Mouse (Mus musculus): ENCODE measurements around the gene Ifrd1. TPM values are rescaled to one million over a fixed set of nuclear protein-coding genes. Genes with fewer than 3 reads are reported as not detected.
"Not testable (repeated sequence)": the region's sequence is repeated elsewhere in the genome, so short reads cannot be mapped to it uniquely, and the experiment has no call there.

Gene Ifrd1
- polyA plus RNA-seq, 1 experiment: 50.8 TPM

DNA sequence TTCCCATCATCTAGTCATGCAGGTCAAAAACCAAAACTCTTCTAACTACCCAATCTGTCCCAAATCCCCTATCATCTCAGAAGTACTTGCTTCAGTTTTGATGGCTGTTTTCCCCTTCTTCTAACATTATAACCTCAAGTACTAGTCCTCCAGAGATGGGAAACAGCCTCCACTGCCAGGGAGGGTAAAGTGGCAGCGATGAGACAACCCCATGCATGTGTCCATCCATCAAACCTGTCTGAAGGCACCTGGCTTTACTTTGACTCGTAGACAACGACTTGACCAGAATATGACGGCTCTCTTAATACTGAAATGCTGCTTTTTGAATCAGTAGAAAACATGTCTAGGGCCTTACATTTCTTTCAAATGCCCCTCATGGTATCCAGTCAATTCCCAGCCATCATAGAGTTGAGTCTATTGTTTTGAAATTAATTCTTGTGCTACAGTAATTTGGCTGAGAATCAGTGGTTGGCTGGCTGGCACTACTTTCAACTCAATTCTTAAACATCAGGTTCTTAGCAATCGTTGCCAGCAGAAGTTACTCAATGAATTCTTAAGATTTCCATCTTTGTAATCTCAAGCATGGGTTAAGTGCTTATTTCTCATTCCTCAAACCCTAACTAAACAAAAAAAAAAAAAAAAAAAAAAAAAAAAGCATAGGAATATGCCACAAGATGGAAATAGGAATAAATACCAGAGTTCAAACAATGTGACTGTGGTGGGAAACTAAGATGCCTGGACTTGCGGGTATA lies 47.6 kb downstream of the Ifrd1 start:
- no peak for DNase-seq (ENCODE audit: extremely low spot score in 1 of 2, low spot score in 1 of 2)

DNA sequence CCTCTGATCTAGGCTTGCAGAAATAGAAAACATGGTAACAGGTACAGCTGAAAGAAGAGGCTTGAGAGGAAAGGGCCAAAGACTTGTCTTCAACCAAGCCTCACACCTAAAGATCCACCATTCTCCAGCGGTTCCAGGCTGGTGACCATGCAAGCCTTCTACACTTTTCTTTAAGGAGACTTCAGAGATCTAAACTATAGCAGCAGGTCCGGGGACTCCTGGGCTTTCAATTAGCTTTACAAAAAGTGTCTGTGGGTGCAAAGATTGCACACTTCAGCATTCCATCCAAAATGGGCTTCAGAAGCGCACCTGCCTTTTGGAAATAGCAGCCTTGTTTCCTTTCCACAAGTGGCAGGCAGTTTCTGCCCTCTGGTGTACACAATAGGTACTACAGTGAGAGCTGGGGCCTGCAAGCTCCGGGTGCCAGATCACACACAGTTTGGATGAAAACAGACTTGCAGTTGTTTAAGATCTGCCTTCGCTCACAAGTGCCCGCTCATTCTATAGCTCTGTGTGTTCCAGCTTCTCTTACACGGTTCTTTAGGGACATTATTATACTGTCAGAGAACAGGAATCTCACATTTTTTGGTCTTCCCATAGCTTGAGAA lies 48.4 kb downstream of the Ifrd1 start:
- peak; percentile 61 to 90 for DNase-seq (ENCODE audit: extremely low spot score in 1 of 2, low spot score in 1 of 2)

DNA sequence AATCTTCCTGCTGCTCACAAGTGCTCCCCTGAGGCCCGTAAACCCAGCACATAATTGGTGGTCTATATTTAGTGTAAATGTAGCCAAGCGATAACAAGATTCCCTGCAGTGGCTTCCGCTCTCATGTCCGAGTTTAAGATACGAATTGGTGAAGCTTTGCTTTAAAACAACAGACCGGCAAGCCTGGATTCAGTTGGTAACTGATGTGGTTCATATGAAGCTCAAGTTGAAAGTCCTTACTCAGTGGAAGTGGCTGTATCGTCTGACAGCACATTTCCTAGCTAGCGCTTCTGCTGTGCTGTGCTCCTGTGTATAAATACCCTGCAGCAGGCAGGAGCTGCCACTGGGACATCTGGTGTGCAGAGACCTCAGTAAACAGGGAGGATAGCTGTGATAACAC lies 49.0 kb downstream of the Ifrd1 start, which contains the start of gene Lsmem1:
Lsmem1 (minus strand) TSS at position 189 of the 400 bp plus-strand sequence.
- peak in 1 of 2 experiments; percentile 44 for DNase-seq (ENCODE audit: extremely low spot score in 1 of 2, low spot score in 1 of 2)

DNA sequence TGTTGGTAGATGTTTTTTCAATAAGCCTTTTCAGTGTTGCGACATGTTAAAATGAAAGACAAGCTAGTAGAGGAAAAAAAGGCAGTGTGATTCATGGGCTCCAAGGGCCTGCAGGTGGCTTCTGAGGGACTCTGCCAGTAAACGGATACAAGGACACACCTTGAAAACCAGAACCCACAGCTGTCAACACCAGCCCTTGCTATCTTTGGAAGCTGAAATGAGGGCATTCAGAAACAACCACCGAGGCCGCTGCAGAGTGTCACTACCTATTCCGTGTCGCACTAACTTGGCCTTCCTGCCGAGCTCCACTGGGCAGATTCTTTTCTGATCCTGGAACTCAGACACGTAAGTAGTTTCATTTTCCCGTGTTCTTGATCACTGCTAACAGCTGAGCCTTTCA lies 49.9 kb downstream of the Ifrd1 start:
- DNase-seq (ENCODE audit: extremely low spot score in 1 of 2, low spot score in 1 of 2): no peak

DNA sequence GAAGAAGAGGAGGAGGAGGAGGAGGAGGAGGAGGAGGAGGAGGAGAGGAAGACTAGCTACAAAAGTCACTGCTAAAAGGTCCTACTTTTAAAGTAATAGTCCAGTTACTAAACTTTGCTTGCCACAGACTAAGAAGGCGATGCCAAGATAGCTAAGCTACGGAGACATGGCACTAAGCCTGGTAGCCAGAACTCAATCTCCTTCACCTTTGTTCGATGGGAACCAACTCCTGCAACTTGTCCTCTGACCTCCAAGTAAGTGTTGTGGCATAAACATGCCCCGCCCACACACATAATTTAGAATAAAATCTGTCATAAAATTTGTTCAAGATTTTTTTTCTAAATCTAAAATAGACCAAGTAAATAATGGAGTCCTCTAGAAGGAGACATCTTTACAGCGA lies 50.3 kb downstream of the Ifrd1 start:
- DNase-seq (ENCODE audit: extremely low spot score in 1 of 2, low spot score in 1 of 2): no peak

DNA sequence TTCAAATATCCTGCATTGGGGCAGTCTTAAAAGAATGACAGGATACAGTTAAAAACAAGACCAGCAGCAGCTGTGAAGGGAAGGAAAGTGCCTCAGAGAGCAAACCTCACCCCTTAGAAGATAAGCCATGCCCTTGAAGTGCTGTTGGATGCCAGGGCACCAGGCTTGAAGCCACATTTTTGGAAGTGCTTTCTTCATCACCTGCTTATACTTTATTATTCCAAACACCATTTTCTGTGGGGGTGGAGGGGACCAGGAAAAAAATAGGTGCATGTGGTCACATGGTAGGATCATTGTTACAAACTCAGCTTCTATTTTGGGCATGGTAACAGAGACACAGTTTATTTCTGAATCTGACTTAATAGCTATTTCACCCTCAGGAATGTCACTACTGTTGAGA lies 50.8 kb downstream of the Ifrd1 start:
- no peak for DNase-seq (ENCODE audit: extremely low spot score in 1 of 2, low spot score in 1 of 2)

DNA sequence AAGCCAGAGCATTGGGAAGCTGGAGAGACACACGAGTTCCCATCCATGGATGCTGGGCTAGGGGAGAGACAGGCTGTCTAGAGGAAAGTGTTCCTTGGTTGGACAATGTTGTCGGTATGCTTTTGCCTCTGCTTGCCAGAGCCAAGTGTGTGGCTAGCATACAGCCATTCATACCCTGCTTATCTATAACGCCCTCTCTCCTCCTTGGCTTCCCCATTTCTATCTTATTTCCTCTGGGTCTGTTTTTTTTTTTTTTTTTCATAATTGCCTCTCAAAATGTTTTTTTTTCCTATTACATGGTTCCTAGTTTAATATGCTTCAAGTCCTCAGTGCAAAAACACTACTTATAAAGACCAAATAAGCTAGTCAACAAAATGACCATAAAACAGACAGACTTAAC lies 62.8 kb downstream of the Ifrd1 start:
- no peak for DNase-seq (ENCODE audit: extremely low spot score in 1 of 2, low spot score in 1 of 2)

DNA sequence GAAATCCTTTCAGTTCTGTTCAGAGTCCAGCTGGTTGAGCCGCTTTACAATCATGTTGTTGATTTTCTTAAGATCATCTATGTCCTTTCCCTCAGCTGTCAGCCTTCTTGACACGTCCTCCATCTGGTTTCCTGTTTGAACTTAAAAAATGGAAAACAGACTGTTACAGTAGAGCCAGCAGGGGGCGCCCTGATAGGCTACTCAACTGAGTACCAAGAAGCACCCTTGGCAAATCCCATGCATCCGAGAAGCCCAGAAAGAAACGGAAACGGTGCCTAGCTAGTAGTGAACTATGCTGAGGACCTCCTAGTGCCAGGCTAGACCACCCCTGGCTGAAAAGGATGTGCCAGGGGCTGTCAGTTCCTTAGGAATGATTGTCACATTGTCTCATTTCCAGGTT lies 71.2 kb downstream of the Ifrd1 start:
- no peak for DNase-seq (ENCODE audit: extremely low spot score in 1 of 2, low spot score in 1 of 2)

DNA sequence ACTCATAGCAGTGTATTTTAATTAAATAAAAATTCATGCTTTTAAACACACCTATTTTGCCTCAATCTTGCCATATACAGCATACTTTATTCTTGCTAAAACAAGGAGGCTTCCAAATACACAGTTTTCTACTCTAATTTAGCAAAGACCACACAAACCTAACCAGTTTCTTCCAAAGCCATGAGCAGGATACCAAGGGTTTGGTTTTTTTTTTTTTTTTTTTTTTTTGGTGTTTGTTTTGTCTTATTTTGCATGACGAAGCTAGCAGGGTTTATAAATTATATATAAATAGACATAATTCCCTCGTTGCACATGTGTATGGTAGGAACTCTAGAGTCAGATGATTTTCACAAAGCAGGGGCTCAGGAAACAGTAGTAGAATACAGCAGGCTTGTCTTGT lies 72.1 kb downstream of the Ifrd1 start:
- no peak for DNase-seq (ENCODE audit: extremely low spot score in 1 of 2, low spot score in 1 of 2)

DNA sequence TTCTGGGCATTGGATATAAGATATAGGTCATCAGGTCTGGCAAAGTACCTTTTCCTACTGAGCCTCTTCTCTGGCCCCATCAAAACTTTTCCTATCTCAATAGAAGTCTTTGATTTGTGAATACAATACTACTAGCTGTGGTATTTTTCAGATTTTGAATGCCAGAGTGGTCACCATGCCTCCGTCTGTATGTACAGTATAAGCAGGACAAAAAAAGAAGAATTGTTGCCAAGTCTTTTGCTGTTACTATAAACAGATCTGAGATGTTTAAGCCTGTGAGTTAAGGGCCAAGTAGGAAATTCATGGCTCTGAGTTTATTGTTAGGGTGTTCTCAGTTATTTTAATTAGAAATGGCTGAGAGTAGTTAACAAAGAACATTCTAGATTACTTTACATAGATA lies 73.1 kb downstream of the Ifrd1 start:
- not testable (repeated sequence) for DNase-seq (ENCODE audit: extremely low spot score in 1 of 2, low spot score in 1 of 2)

DNA sequence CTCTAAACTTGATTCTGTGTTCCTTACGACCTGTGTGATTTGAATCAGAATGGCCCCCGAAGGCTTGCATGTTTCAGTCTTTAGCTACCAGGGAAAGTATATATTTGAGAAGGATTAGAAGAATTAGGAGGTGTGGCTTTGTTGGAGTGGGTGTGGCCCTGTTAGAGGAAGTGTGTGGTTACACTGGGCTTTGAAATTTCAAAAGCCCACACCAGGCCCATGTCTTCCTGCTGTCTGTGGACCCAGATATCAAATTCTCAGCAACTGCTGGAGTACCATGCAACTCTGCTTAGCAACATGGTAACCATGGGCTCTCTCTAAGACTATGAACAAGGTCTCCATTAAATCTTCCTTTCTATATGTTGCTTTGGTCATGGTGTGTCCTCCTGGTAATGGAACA lies 76.7 kb downstream of the Ifrd1 start:
- DNase-seq (ENCODE audit: extremely low spot score in 1 of 2, low spot score in 1 of 2): no peak

DNA sequence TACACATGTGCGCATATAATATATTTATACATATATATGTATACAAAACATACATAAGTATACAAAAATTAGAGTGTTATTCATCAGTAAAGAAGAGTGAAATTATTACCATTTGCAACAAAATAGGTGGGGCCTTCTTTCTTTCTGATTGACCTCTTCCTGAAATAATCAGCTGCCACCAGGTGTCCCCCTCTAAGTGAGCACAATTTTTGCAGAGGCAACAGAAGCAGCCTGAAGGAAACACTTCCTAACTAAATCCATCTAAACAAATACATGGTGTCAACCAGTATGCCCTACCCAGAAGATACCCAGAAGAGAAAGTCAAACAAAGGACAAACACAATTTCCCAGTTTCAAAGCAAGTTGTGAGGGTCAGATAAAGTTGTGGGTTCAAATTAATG lies 78.6 kb downstream of the Ifrd1 start:
- DNase-seq (ENCODE audit: extremely low spot score in 1 of 2, low spot score in 1 of 2): no peak

DNA sequence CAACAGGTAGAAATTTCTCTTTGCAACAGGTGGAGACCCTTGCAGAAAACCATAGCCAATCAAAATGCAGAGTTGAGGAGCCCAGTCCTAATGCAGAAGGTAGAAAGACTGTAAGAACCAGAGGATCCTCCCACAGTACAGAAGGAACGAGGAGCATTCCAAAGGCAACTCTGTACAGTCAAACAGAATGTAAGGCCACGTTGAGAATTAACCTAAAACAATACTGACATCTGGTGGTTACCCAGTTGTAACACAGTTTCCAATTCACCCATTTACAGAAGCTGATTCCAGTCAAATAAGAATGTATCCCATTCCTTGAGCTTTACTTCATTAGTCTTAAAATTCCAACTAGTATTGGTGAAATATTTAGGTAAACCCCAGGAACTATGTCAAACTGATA lies 83.7 kb downstream of the Ifrd1 start:
- DNase-seq (ENCODE audit: extremely low spot score in 1 of 2, low spot score in 1 of 2): peak in 1 of 2 experiments; percentile 67

DNA sequence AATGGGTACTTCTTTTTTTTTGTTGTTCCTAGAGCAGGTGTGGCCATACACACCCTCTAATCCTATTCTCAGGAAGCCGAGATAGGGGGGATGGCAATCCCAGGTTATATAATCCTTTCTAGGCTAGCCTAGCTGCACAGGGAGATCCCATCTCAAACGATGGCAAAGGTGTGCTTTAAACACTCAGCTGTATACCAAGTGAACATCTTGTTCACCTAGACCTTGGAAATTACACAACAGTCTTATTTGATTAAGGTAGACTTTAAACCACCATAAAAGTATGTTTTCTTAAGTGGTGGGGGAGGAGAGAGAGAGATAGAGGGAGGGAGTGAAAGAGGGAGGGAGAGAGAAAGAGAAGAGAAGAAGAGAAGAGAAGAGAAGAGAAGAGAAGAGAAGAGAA lies 87.5 kb downstream of the Ifrd1 start:
- no peak for DNase-seq (ENCODE audit: extremely low spot score in 1 of 2, low spot score in 1 of 2)

DNA sequence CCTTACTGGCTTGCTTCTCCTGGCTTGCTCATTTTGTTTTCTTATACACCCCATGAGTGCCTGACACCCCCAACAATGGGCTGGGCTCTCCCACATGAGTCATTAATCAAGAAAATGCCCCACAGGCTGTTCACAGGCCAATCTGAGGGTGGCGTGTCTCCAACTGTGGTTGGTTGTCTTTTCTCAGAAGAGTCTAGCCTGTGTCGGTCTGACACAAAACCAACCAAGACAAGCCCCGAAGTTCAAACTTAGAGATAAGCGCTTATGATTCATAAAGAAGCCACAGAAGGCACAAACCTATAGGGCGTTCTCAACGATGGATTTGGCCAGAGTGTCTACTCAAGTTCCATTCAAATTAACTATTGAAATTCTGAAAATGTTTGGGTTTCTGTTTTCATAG lies 94.1 kb downstream of the Ifrd1 start:
- no peak for DNase-seq (ENCODE audit: extremely low spot score in 1 of 2, low spot score in 1 of 2)

DNA sequence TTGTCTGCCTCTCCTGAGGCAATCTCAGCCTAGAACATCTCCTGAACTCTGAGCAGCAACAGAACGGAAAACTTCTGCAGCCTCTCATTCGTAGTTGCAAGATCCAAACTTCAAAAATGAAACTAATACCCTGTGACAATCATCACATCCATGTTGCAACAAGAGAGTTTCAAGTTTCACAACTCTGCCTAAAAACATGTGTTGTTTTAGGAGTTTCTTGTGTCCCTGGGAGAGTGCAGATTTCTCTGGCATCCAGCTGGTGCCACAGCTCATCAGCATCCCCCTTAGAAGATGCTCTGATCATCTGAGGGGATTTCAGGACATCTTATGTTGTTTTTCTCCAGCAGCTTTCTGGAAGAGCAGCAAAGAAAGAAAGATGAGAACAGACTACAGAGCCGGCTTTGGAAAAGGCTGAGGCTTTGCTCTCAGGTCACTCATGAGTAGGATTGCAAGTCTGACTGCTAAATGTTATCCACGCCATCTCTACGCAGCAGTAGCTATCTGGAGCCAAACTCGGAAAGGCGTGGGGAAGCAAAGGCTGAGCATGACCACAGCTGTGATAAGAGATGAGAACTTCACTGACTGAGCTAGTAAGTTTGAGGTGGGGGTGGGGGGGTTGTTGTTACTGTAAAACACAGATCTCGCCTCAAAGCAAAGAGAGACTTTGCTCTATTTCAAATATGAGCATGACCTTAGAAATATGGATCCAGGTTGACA lies 95.8 kb downstream of the Ifrd1 start:
- no peak for DNase-seq (ENCODE audit: extremely low spot score in 1 of 2, low spot score in 1 of 2)

Other genes starting within 250 kb of the Ifrd1 start
- gene Arl4a, start 210.5 kb downstream of the Ifrd1 start, polyA plus RNA-seq (2012; rRNA removed): 36.6 and 36.9 TPM in 2 replicates
- 0.20 and 0.29 TPM in 2 replicates for gene Scin, start 114.3 kb downstream of the Ifrd1 start, polyA plus RNA-seq (2012; rRNA removed)
- 2.1 TPM in 2 replicates for gene Lsmem1, start 49.0 kb downstream of the Ifrd1 start, polyA plus RNA-seq (2012; rRNA removed)
- 17.0 and 17.3 TPM in 2 replicates for gene Zfp277, start 197.4 kb upstream of the Ifrd1 start, polyA plus RNA-seq (2012; rRNA removed)
- gene Dock4, start 197.4 kb upstream of the Ifrd1 start, polyA plus RNA-seq (2012; rRNA removed): 26.9 and 28.8 TPM in 2 replicates